In the genomic region with DNA sequence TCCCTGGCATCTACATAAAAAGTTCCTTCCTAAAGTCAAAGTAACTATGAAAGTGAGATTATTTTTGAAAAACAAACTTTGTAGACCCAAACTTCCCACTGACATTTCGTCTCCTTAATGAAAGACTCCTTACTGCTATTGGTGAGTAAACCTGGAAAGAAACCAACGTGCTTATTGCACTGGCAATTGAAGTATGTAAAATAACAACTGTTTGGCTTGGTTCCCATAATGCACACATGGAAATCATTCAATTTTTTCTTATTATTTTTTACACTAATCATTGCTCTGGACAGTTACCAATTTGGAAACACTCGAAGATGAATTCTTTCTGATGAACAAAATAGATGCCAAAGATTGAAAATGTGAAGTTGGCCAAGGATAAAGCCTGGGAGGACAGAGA, we compare ENCODE assay signal across 26 mouse cellular contexts. TPM values are rescaled to one million over a fixed set of nuclear protein-coding genes. Genes with fewer than 3 reads are reported as not detected.
"Had no signal": no experiment of that assay in that cellular context is flagged by ENCODE, and none has a peak within 500 bp of the region (broad histone marks: within the 10 kb centered on the region; RNA-seq: fewer than 3 reads in every experiment).

No protein-coding gene starts in this region.

- H3K4me2 ChIP-seq: heart, embryonic 11.5 days; heart, embryonic 13.5 days; heart, embryonic 15.5 days; hindbrain, embryonic 13.5 days; hindbrain, embryonic 15.5 days; kidney, embryonic 15.5 days; limb, embryonic 13.5 days; liver, embryonic 12.5 days had no signal

- DNase-seq: gastrocnemius, postnatal 14 days; gastrocnemius, postnatal 36 days; heart, adult 11 months; heart, adult 2 months; heart, postnatal 14 days; heart, postnatal 36 days; kidney, adult 11 months; kidney, adult 2 months; kidney, adult 9 months; kidney, postnatal 14 days; kidney, postnatal 36 days had no signal

- H3K4me3 ChIP-seq: heart, adult 2 months; heart, embryonic 13.5 days; heart, embryonic 15.5 days; hindbrain, embryonic 13.5 days; hindbrain, embryonic 15.5 days; kidney, embryonic 15.5 days; layer of hippocampus, adult 2 months; left cerebral cortex, adult 2 months; limb, embryonic 13.5 days; liver, embryonic 12.5 days had no signal

- H3K27ac ChIP-seq: heart, adult 2 months; heart, embryonic 13.5 days; heart, embryonic 15.5 days; hindbrain, embryonic 13.5 days; hindbrain, embryonic 15.5 days; hindbrain, postnatal 0 days; kidney, embryonic 15.5 days; kidney, postnatal 0 days; left cerebral cortex, adult 2 months; limb, embryonic 13.5 days; liver, embryonic 12.5 days; liver, embryonic 14.5 days had no signal

- H3K9ac ChIP-seq: heart, embryonic 13.5 days; heart, embryonic 15.5 days; hindbrain, embryonic 13.5 days; hindbrain, embryonic 15.5 days; kidney, embryonic 15.5 days; limb, embryonic 13.5 days; liver, embryonic 12.5 days; liver, embryonic 14.5 days had no signal

- H3K27me3 ChIP-seq: heart, embryonic 13.5 days; heart, embryonic 15.5 days; hindbrain, embryonic 15.5 days; kidney, embryonic 15.5 days; limb, embryonic 13.5 days; liver, embryonic 12.5 days had no signal

- H3K4me1 ChIP-seq: heart, embryonic 13.5 days; heart, embryonic 15.5 days; hindbrain, embryonic 15.5 days; kidney, embryonic 15.5 days; liver, embryonic 12.5 days had no signal

- H3K36me3 ChIP-seq: heart, embryonic 13.5 days; heart, embryonic 15.5 days; hindbrain, embryonic 13.5 days; hindbrain, embryonic 15.5 days; kidney, embryonic 15.5 days; limb, embryonic 13.5 days; liver, embryonic 12.5 days had no signal

- ATAC-seq: hindbrain, postnatal 0 days; intestine, embryonic 16.5 days; liver, embryonic 12.5 days had no signal

- H3K9me3 ChIP-seq: heart, embryonic 13.5 days; heart, embryonic 15.5 days; hindbrain, embryonic 13.5 days; hindbrain, embryonic 15.5 days; kidney, embryonic 15.5 days; limb, embryonic 13.5 days; liver, embryonic 12.5 days had no signal

RNA-seq across cellular contexts. Expression of a gene that starts 12.1 kb away (rescaled TPM):
- polyA plus RNA-seq: heart, embryonic 13.5 days; liver, adult 2 months; liver, embryonic 12.5 days; liver, embryonic 14.5 days had no signal
